Mouse (Mus musculus): ENCODE measurements around the gene Rab17. TPM values are rescaled to one million over a fixed set of nuclear protein-coding genes. Genes with fewer than 3 reads are reported as not detected.

Gene Rab17
- total RNA-seq, 2 experiments from 2014 or later, result 0.47 TPM; not detected in 1

DNA sequence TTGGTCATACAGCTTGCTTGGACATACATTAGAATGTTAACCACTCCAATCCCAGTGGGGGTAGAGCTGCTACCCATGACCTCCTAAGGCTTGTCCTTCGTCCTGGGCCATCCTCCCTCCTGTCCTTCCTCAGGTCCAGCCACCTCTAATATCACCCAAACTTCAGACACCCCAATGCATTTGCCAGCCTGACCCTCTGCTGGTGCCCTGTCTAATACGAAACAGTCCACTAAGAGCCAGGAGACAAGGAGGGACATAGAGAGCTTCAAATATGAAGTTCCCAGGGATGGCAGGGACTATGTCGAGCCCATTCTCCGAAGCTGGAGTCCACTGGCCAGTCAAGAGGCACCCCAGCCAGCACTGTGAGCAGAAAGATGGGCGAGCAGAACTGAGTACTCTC lies 28.2 kb upstream of the Rab17 start:
- ATAC-seq (replicated peaks; ENCODE audit: low FRiP score, low TSS enrichment, poor library complexity, severe bottlenecking), result no peak

GRCm38 (mm10) chr1:90997136-90997535 lies 27.7 kb upstream of the Rab17 start:
- peak; percentile 48; the same call in 1 of the 2 replicates for ATAC-seq (replicated peaks; ENCODE audit: low FRiP score, low TSS enrichment, poor library complexity, severe bottlenecking)

DNA sequence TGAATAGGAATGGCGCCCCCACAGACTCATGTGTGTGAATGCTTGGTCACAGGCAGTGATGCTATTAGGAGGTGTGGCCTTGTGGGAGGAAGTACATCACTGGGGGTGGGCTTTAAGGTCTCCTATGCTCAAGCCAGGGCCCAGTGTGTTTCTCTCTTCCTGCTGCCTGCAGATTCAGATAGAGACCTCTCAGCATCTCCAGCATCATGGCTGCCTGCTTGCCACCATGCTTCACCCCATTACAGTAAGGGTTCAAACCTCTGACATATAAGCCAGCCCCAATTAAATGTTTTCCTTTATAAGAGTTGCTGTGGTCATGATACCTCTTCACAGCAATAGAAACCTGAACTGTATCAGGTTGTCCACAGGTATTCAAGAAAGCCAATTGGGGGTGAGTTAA lies 26.5 kb upstream of the Rab17 start:
- no peak for ATAC-seq (replicated peaks; ENCODE audit: low FRiP score, low TSS enrichment, poor library complexity, severe bottlenecking)

- no peak for ATAC-seq (replicated peaks; ENCODE audit: low FRiP score, low TSS enrichment, poor library complexity, severe bottlenecking)
Observed at GRCm38 (mm10) chr1:90981346-90981745, 11.9 kb upstream of the Rab17 start.

DNA sequence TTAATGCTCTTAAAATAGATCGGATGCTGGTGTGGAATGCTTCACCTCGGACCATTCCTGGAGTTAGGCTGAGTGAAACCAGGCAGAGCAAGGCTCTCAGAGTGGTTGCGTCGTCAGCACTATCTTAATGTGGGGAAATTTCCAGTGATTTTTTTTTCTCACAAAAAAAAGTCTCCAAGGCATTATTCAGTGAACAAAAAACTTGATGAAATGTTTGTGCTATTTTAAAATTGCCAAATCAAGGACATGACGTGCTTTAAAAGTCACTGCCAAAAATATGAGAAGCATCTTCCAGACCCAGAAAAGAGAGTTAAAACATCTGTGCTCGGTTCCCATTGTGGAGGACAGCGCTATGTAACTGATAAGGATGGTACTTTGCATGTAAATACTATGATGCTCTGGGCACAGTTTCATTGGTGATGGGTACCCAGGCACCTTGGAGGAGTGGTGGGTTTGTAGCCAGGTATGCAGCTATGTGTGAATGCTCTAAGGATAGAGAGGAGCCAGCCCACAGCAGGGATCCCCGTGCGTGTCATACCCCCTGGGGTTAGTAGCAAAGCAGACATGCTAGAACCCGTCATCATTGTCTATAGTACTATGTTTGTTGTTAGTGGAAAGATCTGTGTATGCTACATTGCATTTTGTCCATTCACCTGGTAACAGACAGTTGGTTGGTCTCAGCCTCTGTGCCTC lies 11.3 kb upstream of the Rab17 start:
- ATAC-seq (replicated peaks; ENCODE audit: low FRiP score, low TSS enrichment, poor library complexity, severe bottlenecking), result no peak

DNA sequence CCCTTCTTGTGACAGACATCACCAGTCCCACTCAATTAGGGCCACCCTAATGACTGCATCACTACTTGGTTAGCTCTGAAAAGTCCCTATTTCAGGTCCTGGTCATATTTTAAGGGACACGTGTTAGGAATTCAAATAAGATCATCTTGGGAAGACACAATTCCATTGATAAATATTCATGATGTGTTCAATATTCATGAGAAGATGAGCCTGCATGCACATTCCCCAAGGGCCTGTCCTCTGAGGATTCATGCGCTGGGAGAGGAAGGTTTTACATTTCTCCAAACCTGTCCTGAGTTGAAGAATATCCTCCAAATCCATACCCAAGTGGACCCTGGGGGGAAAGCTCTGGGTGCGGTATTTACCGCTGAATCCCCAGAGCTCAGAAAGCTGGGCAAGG lies 6.5 kb upstream of the Rab17 start:
- no peak for ATAC-seq (replicated peaks; ENCODE audit: low FRiP score, low TSS enrichment, poor library complexity, severe bottlenecking)

GRCm38 (mm10) chr1:90974906-90975649 lies 5.6 kb upstream of the Rab17 start:
- ATAC-seq (replicated peaks; ENCODE audit: low FRiP score, low TSS enrichment, poor library complexity, severe bottlenecking), result no peak

DNA sequence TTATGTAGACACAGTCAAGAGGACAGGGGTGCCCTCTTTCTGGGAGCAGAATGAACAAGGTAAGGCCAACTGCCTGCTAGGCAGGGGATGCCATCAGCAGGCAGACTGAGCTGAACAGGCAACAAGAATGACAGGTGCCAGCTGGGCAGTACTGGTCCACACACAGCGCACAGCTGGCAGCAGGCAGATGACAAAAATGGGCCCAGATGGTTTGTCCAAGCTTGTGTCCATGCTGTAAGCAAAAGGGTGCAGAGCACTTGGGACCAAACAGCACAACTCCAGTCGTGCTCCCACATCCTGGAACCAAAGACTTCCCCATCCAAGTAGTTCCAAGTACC lies 4.1 kb upstream of the Rab17 start:
- peak; percentile 46 for ATAC-seq (replicated peaks; ENCODE audit: low FRiP score, low TSS enrichment, poor library complexity, severe bottlenecking)

GRCm38 (mm10) chr1:90972911-90973573 lies 3.6 kb upstream of the Rab17 start:
- peak; percentile 80 for ATAC-seq (replicated peaks; ENCODE audit: low FRiP score, low TSS enrichment, poor library complexity, severe bottlenecking)

DNA sequence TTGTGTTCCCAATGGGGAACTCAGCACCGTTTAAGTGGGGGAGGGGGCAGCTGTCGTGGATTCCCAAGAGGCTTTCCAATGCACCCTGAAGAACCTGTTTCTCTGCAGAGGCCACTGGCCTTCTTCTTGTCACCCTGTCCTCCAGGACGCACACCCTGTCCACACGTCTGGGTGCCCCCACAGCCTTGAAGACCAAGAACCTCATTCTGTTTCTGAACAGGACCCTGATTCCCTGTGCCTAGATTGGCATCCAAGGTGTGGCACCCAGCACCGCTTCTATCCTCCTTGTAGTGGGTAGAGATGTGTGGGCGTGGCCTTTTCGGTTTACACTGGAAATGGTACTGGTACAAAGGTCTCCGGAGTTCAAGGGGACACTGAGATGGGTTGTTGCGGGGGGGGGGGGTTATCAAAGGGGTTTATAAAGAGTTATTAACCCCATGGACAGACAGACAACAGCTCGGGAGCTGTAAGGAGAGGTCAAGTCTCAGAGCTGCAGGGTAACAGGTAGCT lies 475 bp upstream of the Rab17 start:
- ATAC-seq (replicated peaks; ENCODE audit: low FRiP score, low TSS enrichment, poor library complexity, severe bottlenecking), result no peak

DNA sequence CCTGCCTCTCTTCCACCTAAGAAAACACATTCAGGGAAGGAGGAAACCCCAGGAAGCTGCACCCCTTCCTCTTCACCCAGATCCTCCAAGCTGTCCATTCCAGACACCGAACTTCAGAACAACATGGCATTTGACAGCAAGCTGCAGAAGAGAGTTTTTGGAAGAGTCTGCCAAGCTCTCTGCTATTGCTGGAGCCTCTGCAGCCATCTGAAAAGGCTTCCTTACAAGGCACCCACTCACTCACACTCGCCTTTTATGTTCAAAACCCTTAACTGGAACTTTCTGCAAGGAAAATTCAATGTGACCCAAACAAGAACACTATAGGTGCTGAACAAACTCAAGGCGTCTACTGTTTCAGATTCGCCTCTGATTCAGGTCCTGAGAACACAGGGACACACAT lies 812 bp downstream of the Rab17 start:
- no peak for ATAC-seq (replicated peaks; ENCODE audit: low FRiP score, low TSS enrichment, poor library complexity, severe bottlenecking)

DNA sequence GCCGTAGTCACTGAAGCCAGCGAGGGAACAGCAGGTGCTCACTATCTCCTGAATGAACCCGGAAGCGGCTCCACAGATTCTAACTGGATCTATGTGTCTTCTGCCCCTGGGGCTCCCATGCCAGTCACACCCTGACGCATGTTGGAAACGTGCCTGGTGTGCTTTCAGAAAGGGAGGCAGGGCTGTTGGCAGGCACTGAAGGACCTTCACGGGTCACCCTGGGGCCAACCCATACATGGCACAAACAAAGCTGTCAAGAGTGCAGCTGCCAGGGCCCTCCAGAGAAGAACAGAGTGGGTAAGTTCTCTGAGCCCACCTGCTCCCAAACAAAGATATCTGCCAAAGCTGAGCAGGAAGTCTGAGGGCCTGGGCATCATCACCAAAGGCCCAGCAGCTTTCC lies 1.9 kb downstream of the Rab17 start:
- no peak for ATAC-seq (replicated peaks; ENCODE audit: low FRiP score, low TSS enrichment, poor library complexity, severe bottlenecking)

DNA sequence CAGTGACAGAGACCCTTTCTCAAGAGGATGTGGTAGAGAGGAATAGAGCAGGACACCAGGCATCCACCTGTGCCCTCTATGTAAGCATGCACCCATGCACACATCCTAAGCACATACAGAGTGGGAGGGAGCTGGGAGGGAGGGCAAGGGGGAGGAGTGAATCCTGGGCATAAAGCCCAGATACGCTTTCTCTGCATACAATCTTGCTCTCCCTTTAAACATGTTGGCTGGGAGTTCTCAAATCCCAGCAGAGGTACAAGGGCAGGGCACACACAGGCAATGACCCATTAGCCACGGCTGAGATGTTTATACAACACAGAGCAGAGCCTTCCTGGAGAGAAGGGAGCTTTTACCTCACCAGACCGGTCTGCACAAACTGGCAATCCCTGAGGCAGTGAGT lies 6.5 kb downstream of the Rab17 start:
- no peak for ATAC-seq (replicated peaks; ENCODE audit: low FRiP score, low TSS enrichment, poor library complexity, severe bottlenecking)

- no peak for ATAC-seq (replicated peaks; ENCODE audit: low FRiP score, low TSS enrichment, poor library complexity, severe bottlenecking)
Observed at GRCm38 (mm10) chr1:90962526-90962925, 6.9 kb downstream of the Rab17 start.

DNA sequence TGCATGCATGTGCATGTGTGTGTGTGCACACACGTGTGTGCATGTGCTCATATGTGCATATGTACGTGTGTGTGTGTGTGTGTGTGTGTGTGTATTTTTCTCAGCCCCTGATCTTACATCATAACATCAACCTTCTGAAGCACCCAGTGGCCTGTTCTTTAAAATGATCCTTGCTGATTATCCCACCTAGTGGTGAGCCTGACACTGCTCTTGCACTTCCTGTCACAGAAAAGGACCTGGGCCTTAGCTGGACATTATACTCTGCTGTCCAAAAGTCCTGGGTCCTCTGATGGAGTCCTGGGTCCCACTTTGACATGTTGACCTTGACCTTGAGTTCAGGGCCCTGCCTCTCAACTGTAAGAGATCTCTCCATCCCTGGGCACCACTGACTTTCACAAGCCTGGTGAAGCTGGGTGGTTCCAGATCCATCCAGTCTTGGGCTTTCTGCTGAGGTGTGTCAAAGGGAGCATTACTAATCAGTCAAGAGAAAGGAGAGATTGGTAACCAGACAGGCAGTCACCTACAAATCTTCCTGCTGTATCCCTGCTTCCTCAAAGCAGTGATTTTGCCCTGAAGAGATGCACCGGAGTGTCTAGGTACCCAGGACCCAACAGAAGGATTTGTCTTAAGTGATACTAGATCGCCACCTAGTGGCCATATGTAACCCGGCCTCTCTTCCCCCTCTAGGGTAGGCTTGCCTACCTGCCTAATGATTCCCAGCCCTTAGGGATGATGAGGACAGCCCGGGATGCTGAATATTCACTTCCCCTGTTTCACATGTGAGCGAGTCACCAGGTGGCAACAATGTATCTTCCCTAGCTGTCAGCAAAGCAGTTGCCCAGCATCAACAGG lies 13.0 kb downstream of the Rab17 start:
- ATAC-seq (replicated peaks; ENCODE audit: low FRiP score, low TSS enrichment, poor library complexity, severe bottlenecking), result peak; percentile 84

GRCm38 (mm10) chr1:90953688-90954087 lies 15.8 kb downstream of the Rab17 start:
- no peak for ATAC-seq (replicated peaks; ENCODE audit: low FRiP score, low TSS enrichment, poor library complexity, severe bottlenecking)

GRCm38 (mm10) chr1:90952808-90953207 lies 16.7 kb downstream of the Rab17 start, which contains the start of gene Prlh:
Gene Prlh, plus strand, starts transcription at chr1:90953108.
- ATAC-seq (replicated peaks; ENCODE audit: low FRiP score, low TSS enrichment, poor library complexity, severe bottlenecking), result no peak

- no peak for ATAC-seq (replicated peaks; ENCODE audit: low FRiP score, low TSS enrichment, poor library complexity, severe bottlenecking)
Observed at GRCm38 (mm10) chr1:90951670-90952069, 17.8 kb downstream of the Rab17 start.

GRCm38 (mm10) chr1:90949309-90949708 lies 20.2 kb downstream of the Rab17 start:
- no peak for ATAC-seq (replicated peaks; ENCODE audit: low FRiP score, low TSS enrichment, poor library complexity, severe bottlenecking)

DNA sequence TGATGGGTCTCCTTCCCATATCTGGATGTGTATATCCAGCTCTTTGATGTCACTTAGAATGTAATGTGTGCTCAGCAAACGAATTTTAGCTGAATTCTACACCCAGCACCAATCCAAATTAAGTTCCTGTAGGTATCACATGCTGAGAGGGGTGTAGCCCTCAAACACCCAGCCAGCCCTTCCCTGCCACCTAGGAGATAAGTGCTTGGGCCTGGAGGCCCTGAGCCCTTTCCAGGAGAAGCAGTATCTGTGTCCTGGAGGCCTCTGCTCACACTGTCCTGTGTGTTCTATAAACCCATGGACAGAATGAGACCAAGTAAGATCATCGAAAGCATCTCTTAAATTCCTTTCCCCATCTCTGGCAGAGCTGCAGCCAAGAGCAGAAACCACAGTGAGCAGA lies 22.2 kb downstream of the Rab17 start:
- ATAC-seq (replicated peaks; ENCODE audit: low FRiP score, low TSS enrichment, poor library complexity, severe bottlenecking), result no peak
